Mouse (Mus musculus) splenic B cell, adult 2 months (primary cell): ENCODE results near the gene Rpgrip1.
A peak's percentile ranks its signal among the peaks of the same experiment; 100 is the strongest.
"Not testable (repeated sequence)": the region's sequence is repeated elsewhere in the genome, so short reads cannot be mapped to it uniquely, and the experiment has no call there.

ENCODE experiments used
- DNase-seq: peaks from one replicate; pipeline ENCODE4 v3.0.0-alpha.2; 2011; ENCODE audit warnings: low read depth, low spot score
- H3K27me3 ChIP-seq: 2 replicates; pipeline ENCODE4 v1.6.1; 2012; ENCODE audit warnings: mild to moderate bottlenecking, low read length, moderate library complexity, mixed read lengths; ENCODE audit not compliant: control insufficient read depth, poor library complexity, insufficient read depth, severe bottlenecking
- H3K36me3 ChIP-seq: 2 replicates; pipeline ENCODE4 v1.6.1; 2012; ENCODE audit warnings: mild to moderate bottlenecking, low read length, moderate library complexity, mixed read lengths; ENCODE audit not compliant: control insufficient read depth, poor library complexity, insufficient read depth, severe bottlenecking

The Rpgrip1 gene

GRCm38 (mm10) chr14:52110346-52110745 is at the start of gene Rpgrip1:
Rpgrip1 (plus strand) TSS chr14:52110704.
- H3K36me3 ChIP-seq, result no peaks in the 10 kb centered on the region
- no peak for DNase-seq
- no peaks in the 10 kb centered on the region for H3K27me3 ChIP-seq

GRCm38 (mm10) chr14:52060800-52061199 is 49.7 kb upstream of the Rpgrip1 start:
- no peak for DNase-seq
- H3K27me3 ChIP-seq, result no peaks in the 10 kb centered on the region

GRCm38 (mm10) chr14:52061798-52062197 is 48.7 kb upstream of the Rpgrip1 start:
- Histone ChIP-seq H3K27me3 (no peaks in the 10 kb centered on the region), H3K36me3 (no peaks in the 10 kb centered on the region)
- no peak for DNase-seq

More at GRCm38 (mm10) chr14:52060800-52061199, 49.7 kb upstream of the Rpgrip1 start:
- H3K36me3 ChIP-seq, result no peaks in the 10 kb centered on the region

GRCm38 (mm10) chr14:52066135-52066534 is 44.4 kb upstream of the Rpgrip1 start:
- Histone ChIP-seq H3K36me3 (no peaks in the 10 kb centered on the region), H3K27me3 (no peaks in the 10 kb centered on the region)
- DNase-seq, result no peak

- Histone ChIP-seq H3K36me3 (peaks cover 14% of the 10 kb centered on the region), H3K27me3 (no peaks in the 10 kb centered on the region)
- no peak for DNase-seq
These were observed 38.8 kb upstream of the Rpgrip1 start for GRCm38 (mm10) chr14:52071599-52072137.

- peak; percentile 31 for DNase-seq
- Histone ChIP-seq H3K27me3 (no peaks in the 10 kb centered on the region), H3K36me3 (peaks cover 10% of the 10 kb centered on the region; the same call in 1 of the 2 replicates)
These were observed 27.4 kb upstream of the Rpgrip1 start for GRCm38 (mm10) chr14:52083083-52083482.

GRCm38 (mm10) chr14:52094533-52094932 is 16.0 kb upstream of the Rpgrip1 start:
- no peak for DNase-seq
- Histone ChIP-seq H3K36me3 (peaks cover 8% of the 10 kb centered on the region; the same call in 1 of the 2 replicates), H3K27me3 (no peaks in the 10 kb centered on the region)

GRCm38 (mm10) chr14:52097191-52097590 is 13.3 kb upstream of the Rpgrip1 start:
- DNase-seq, H3K36me3 ChIP-seq, H3K27me3 ChIP-seq: not testable (repeated sequence)

- not testable (repeated sequence) for H3K27me3 ChIP-seq, DNase-seq, H3K36me3 ChIP-seq
These were observed 12.1 kb upstream of the Rpgrip1 start for GRCm38 (mm10) chr14:52098387-52098786.

- H3K27me3 ChIP-seq, result no peaks in the 10 kb centered on the region
- 0 out of 2 replicates have a peak, but pooled peaks cover 5% of the 10 kb centered on the region for H3K36me3 ChIP-seq
- DNase-seq, result no peak
These were observed 10.9 kb upstream of the Rpgrip1 start for GRCm38 (mm10) chr14:52099563-52099962.

GRCm38 (mm10) chr14:52100170-52100960 is 10.1 kb upstream of the Rpgrip1 start:
- 0 out of 2 replicates have a peak, but pooled peaks cover 5% of the 10 kb centered on the region for H3K36me3 ChIP-seq
- no peak for DNase-seq
- no peaks in the 10 kb centered on the region for H3K27me3 ChIP-seq

- peak; percentile 20 for DNase-seq
- Histone ChIP-seq H3K36me3 (0 out of 2 replicates have a peak, but pooled peaks cover 1% of the 10 kb centered on the region), H3K27me3 (no peaks in the 10 kb centered on the region)
These were observed 9.0 kb upstream of the Rpgrip1 start for GRCm38 (mm10) chr14:52101285-52102157.

- H3K27me3 ChIP-seq, result no peaks in the 10 kb centered on the region
- DNase-seq, result no peak
These were observed 7.0 kb upstream of the Rpgrip1 start for GRCm38 (mm10) chr14:52103474-52103855.

GRCm38 (mm10) chr14:52103856-52104676 is 6.4 kb upstream of the Rpgrip1 start, which contains the start of gene Hnrnpc:
Hnrnpc (minus strand) TSS chr14:52104028.
- Histone ChIP-seq H3K27me3 (no peaks in the 10 kb centered on the region), H3K36me3 (0 out of 2 replicates have a peak, but pooled peaks cover 1% of the 10 kb centered on the region)
- DNase-seq, result peak; percentile 100

More at GRCm38 (mm10) chr14:52103474-52103855, 7.0 kb upstream of the Rpgrip1 start:
- 0 out of 2 replicates have a peak, but pooled peaks cover 1% of the 10 kb centered on the region for H3K36me3 ChIP-seq
